Mouse (Mus musculus) olfactory bulb, adult 2 months (tissue): ENCODE results near the gene Fkbp15. TPM values are rescaled to one million over a fixed set of nuclear protein-coding genes. Genes with fewer than 3 reads are reported as not detected.

Experiments used
- H3K27ac ChIP-seq: fragments of 200-500 bp; 2 replicates; pipeline ENCODE4 v1.5.1; 2012; ENCODE audit warnings: low read depth, low read length; ENCODE audit not compliant: insufficient read depth
- H3K4me1 ChIP-seq: fragments of 200-500 bp; 2 replicates; pipeline ENCODE4 v1.6.1; 2012; ENCODE audit warnings: low read length; ENCODE audit not compliant: control insufficient read depth, insufficient read depth
- H3K4me3 ChIP-seq: fragments of 200-500 bp; 2 replicates; pipeline ENCODE4 v1.5.1; 2012; ENCODE audit warnings: mild to moderate bottlenecking, low read depth, low read length, moderate library complexity; ENCODE audit not compliant: insufficient read depth
- CTCF ChIP-seq: fragments of 200-500 bp; IDR thresholded peaks from 2 replicates; pipeline ENCODE4 v1.5.1; 2012; ENCODE audit warnings: low read depth, mild to moderate bottlenecking, low read length, moderate library complexity; ENCODE audit not compliant: insufficient read depth
- POLR2A ChIP-seq: fragments of 200-500 bp; IDR thresholded peaks from 2 replicates; pipeline ENCODE4 v1.6.1; 2012; ENCODE audit warnings: mild to moderate bottlenecking, low read depth, low read length, moderate library complexity; ENCODE audit not compliant: insufficient read depth
- WGBS: fragments of 180-500 bp; shearing (Covaris S2); methylation state at CpG from one replicate; pipeline ENCODE4 v1.1.7; 2018; 5-methylcytosine and 5-hydroxymethylcytosine counted together
- polyA plus RNA-seq: library from polyadenylated mRNA; stranded (reverse); fragments of >200 nt; gene quantifications from 2 replicates; pipeline ENCODE4 v1.2.4, GENCODE M21; 2012; ENCODE audit warnings: low replicate concordance; ENCODE audit not compliant: missing spikeins, insufficient read depth, insufficient read length

Gene Fkbp15
- polyA plus RNA-seq, 1 experiment: not detected

DNA sequence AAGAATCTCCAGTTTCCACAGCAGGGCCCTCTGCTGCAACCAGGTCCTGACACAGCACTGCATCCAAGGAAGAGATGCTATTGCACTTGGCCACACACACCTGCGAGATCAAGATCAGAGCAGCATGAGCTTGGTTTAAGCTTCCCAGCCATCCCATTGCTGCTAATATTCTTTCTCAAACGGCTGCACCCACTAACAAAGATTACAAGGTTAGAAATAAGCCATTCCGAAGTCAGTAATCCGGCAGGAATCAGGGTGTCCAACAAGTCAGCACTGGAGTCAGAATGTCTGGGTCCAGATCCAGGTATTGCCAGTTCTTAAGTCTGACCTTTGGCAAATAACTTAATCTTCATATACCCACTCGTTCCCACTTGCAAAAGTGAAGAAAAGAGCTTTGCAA lies 21.8 kb downstream of the Fkbp15 start:
- WGBS: 91% methylated on average over 5 of the region's 5 CpGs
- Histone ChIP-seq H3K27ac (no peak overlapping the region), H3K4me1 (no peaks in the 10 kb centered on the region), H3K4me3 (no peak overlapping the region)
- TF ChIP-seq CTCF (no peak), POLR2A (no peak)

DNA sequence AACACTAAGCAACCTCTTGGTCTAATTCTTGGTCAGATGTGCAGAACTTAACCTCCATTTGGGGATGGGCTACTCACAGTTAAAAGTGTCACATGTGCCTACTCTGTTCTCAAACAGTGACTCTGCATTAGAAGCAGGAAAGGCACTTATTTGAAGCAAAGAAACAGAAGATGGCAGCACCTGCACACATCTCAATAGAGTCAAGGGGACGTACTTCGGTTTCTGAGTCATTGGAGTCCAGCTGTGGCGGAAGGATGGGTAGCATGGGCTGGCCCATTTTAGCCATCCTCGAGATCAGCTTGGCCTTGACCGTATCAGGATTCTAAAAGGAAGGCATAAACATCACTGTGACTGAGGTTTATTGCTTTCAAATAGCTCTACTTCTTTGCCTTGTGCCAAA lies 28.4 kb downstream of the Fkbp15 start:
- Histone ChIP-seq H3K4me1 (no peaks in the 10 kb centered on the region), H3K27ac (no peak overlapping the region), H3K4me3 (no peak overlapping the region)
- no peak for TF ChIP-seq POLR2A
- TF ChIP-seq CTCF: no peak
- WGBS: 67% methylated on average over 5 of the region's 5 CpGs

DNA sequence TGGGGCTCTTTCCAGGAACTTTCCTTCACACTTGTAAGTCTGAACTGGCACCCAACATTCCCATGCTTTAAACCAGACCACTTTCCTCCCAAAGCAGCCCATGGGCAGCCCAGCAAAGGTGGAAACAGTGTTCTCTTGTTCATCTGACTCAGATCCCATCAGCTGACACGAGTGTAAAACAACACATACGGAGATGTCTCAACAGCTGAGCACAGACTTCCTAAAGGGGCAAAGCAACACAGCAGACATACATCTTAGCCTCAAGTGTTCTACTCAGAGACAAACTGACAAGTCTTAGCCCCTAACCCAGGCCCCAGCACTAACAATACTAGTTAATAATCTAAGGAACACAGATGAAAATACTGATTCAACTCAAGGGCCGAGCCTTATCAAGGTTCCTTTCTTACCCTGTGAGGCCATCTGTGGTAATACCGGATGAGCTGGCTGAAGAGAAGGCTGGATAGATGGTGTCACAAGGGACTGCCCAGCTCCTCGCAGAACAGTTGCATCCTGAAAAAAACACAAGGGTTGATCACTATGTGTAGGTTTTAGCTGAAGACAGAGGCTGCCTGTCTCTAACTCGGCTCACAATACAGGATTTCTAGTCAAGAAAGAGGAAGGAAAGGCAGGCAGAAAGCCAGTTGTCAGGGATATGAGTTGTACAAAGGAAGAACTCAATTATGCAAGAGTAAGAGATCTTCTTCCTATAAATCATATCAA lies 31.2 kb downstream of the Fkbp15 start:
- Histone ChIP-seq H3K27ac (no peak overlapping the region), H3K4me1 (no peaks in the 10 kb centered on the region), H3K4me3 (no peak overlapping the region)
- 87% methylated on average over 6 of the region's 6 CpGs for WGBS
- TF ChIP-seq POLR2A (no peak), CTCF (no peak)

DNA sequence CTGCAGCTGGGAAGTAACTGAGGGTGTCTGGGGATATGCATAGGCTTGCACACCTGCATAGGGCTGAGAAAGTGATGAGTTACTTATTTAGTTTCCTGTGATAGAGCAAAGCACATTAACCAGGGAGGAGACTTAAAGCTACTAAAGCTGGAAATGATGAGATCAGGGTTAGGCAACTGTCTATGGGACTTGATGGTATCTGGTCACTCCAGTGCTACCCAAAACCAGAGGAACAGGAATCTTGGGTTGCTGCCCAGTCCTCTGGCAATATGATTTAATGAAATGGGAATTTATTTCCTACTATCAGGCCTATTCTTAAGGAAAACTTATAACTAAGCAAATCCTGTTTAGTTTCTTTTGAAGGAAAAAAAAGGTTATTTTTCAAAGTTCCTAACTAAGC lies 34.2 kb downstream of the Fkbp15 start:
- Histone ChIP-seq H3K4me1 (no peaks in the 10 kb centered on the region), H3K27ac (no peak overlapping the region), H3K4me3 (no peak overlapping the region)
- TF ChIP-seq CTCF (no peak), POLR2A (no peak)

DNA sequence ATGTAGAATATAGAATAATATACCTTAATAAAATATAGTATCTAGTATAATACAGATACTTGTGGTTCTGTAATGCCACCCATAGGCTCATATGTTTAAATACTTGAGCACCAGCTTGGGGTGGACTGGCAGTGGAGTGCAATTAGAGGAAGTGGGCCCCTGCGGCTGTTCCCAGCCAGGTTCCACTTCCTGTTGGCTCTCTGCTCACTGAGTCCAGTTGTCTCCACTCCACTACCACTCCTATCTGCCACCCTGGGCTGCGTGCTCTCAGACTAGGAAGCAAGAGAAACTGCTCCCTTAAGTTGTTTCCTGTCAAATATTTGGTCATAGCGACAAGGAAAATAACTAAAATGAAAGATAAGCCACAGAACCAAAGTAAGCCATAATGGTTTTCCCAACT lies 37.7 kb downstream of the Fkbp15 start:
- H3K27ac ChIP-seq: no peak overlapping the region
- no peak overlapping the region for H3K4me3 ChIP-seq
- H3K4me1 ChIP-seq: no peaks in the 10 kb centered on the region
- 89% methylated on average over 3 of the region's 3 CpGs for WGBS
- no peak for TF ChIP-seq CTCF
- no peak for TF ChIP-seq POLR2A

DNA sequence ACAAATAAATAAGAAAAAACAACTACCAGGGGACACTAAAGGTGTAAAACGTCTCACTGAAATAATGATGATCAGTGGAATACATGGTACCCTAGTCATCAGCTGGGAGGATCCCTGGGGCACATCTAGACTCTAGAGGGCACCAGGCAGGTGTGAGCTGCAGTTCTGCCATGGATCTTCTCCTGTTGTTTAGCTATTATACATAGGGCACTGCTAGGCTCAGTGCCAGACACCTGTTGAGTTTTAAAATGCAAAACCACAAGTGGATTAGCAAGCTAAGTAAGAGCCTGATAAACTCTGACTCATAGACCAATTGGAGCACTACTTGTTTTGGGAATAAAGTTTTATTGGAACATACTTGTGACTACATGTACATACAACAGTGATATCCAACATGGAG lies 42.1 kb downstream of the Fkbp15 start:
- no peak overlapping the region for H3K27ac ChIP-seq
- no peak for TF ChIP-seq POLR2A
- TF ChIP-seq CTCF: no peak
- no peaks in the 10 kb centered on the region for H3K4me1 ChIP-seq
- WGBS: 72% methylated on average over 1 of the region's 1 CpGs
- no peak overlapping the region for H3K4me3 ChIP-seq

DNA sequence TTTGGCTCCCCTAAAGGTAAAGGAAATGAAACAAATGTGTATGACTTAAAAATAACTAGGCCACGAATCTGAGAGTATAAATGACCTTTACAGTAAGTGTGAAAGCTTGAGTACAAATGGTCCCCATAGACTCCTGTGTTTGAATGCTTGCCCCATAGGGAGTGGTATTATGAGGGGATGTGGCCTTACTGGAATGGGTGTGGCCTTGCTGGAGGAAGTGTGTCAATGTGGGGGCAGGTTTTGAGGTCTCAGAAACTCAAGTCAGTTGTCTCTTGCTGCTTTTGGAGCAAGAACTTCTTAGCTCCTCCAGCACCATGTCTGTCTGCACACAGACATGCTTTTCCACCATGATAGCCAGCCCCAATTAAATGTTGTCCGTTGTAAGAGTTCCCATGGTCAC lies 43.9 kb downstream of the Fkbp15 start:
- TF ChIP-seq CTCF (no peak), POLR2A (no peak)
- H3K4me3 ChIP-seq: no peak overlapping the region
- no peak overlapping the region for H3K27ac ChIP-seq
- 83% methylated on average over 2 of the region's 2 CpGs for WGBS
- H3K4me1 ChIP-seq: no peaks in the 10 kb centered on the region

DNA sequence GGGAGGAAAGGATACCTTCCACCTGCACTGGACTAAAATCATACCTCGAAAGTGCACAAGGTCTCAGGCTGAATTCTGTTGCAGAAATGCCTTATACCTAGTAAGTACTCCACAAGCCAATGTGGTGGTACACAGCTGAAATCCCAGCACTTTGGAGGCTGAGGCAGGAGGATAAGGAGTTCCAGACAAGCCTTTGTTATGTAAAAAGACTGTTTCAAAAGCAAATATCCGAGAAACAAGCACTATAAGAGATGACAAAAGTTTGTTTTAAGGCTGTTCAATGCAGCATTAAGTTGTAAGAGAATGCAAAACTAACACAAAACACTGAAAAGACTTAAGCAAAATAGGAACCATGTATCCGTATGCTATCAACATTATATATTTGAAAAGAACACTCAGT lies 45.8 kb downstream of the Fkbp15 start:
- Histone ChIP-seq H3K4me1 (no peaks in the 10 kb centered on the region), H3K27ac (no peak overlapping the region), H3K4me3 (no peak overlapping the region)
- WGBS: 85% methylated on average over 3 of the region's 3 CpGs
- TF ChIP-seq POLR2A: no peak
- TF ChIP-seq CTCF: no peak

DNA sequence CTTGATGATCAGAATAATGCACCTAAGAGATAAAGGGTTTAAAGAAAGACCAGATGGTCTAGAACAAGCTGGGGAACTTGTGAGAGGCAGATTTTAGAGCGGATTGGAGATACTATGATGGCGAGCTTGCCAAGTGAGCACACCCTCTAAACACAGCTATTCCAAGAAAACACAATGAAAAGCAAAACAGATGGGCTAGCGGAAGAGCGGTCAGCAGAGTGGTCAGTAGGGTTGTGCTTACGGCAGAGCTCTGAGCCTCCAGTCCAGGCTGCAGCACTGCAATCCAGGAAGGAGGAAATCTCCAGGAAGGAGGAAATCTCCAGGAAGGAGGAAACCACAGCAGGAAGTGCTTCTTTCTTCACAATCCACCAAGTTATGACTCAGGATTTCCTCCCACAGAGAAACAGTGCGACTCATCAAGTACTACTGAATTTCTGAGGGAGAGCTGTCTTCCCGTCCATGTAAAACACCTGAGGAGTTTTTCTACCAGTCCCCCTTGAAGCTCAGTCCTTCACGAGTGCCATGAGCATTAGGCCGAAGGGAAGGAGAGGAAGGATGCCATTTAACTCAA lies 46.6 kb downstream of the Fkbp15 start:
- no peak overlapping the region for H3K4me3 ChIP-seq
- TF ChIP-seq POLR2A: no peak
- no peak for TF ChIP-seq CTCF
- 84% methylated on average over 9 of the region's 9 CpGs for WGBS
- no peak overlapping the region for H3K27ac ChIP-seq
- H3K4me1 ChIP-seq: no peaks in the 10 kb centered on the region

DNA sequence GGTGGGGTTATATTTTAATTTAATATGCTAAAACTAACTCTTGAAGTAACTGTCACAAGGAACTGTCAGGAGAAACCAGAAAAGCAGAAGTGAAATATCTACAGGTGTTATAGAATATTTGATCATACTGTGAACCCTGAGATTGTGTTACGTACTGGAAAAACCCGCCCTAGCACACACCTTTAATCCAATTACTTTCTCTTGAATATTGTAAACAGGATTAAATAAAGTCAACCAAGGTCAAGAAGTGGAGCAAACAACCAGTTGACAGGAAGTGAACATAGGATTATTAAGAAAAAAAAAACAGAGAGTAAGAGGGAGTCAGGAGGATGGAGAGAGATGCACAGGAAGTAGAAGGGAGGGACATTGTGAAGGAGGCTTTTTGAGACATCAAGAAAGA lies 47.5 kb downstream of the Fkbp15 start:
- no peaks in the 10 kb centered on the region for H3K4me1 ChIP-seq
- no peak overlapping the region for H3K4me3 ChIP-seq
- TF ChIP-seq POLR2A (no peak), CTCF (no peak)
- 100% methylated on average over 2 of the region's 2 CpGs for WGBS
- no peak overlapping the region for H3K27ac ChIP-seq
